Mouse (Mus musculus) mesoderm, embryonic 11.5 days (tissue): ENCODE data around the gene Ipo9.

Experiments
- DNase-seq: peaks from one replicate; pipeline ENCODE4 v3.0.0-alpha.2; 2012; ENCODE audit warnings: low read depth, low spot score

Ipo9 gene

GRCm38 (mm10) chr1:135368245-135368644, 62.1 kb downstream of the Ipo9 start:
- DNase-seq, result peak; percentile 94

- DNase-seq, result no peak
These were observed 62.7 kb downstream of the Ipo9 start for GRCm38 (mm10) chr1:135367595-135367994.

GRCm38 (mm10) chr1:135367005-135367404, 63.3 kb downstream of the Ipo9 start:
- DNase-seq, result no peak

GRCm38 (mm10) chr1:135366380-135366779, 63.9 kb downstream of the Ipo9 start:
- no peak for DNase-seq

- DNase-seq, result no peak
These were observed 66.9 kb downstream of the Ipo9 start for GRCm38 (mm10) chr1:135363446-135363845.

- no peak for DNase-seq
These were observed 68.2 kb downstream of the Ipo9 start for GRCm38 (mm10) chr1:135362115-135362514.

GRCm38 (mm10) chr1:135361491-135361890, 68.8 kb downstream of the Ipo9 start:
- DNase-seq, result no peak

- no peak for DNase-seq
These were observed 71.2 kb downstream of the Ipo9 start for GRCm38 (mm10) chr1:135359071-135359470.

GRCm38 (mm10) chr1:135351953-135352352, 78.3 kb downstream of the Ipo9 start:
- DNase-seq, result no peak

- no peak for DNase-seq
These were observed 82.7 kb downstream of the Ipo9 start for GRCm38 (mm10) chr1:135347498-135348169.

- DNase-seq, result no peak
These were observed 83.4 kb downstream of the Ipo9 start for GRCm38 (mm10) chr1:135346891-135347290.

GRCm38 (mm10) chr1:135344026-135344425, 86.3 kb downstream of the Ipo9 start:
- DNase-seq, result no peak

- peak; percentile 42 for DNase-seq
These were observed 88.4 kb downstream of the Ipo9 start for GRCm38 (mm10) chr1:135341947-135342346.
